Mouse (Mus musculus) activated CD4-positive, CD25-positive, alpha-beta regulatory T cell, adult 4 months (primary cell): ENCODE data around the gene Med11. TPM values are rescaled to one million over a fixed set of nuclear protein-coding genes. Genes with fewer than 3 reads are reported as not detected.
"Not testable (repeated sequence)": the region's sequence is repeated elsewhere in the genome, so short reads cannot be mapped to it uniquely, and the experiment has no call there.

Source experiments
- ATAC-seq: one replicate; pipeline ENCODE4 v1.8.0; 2017
- polyA plus RNA-seq, 2 experiments: library from polyadenylated mRNA; unstranded; fragments of 100-300 nt; shearing (Covaris generic); gene quantifications; one replicate each; pipeline ENCODE4 v1.2.1; 2017

Med11 gene
- polyA plus RNA-seq = 10 to 100 TPM; 86.3 to 91.9 TPM

DNA sequence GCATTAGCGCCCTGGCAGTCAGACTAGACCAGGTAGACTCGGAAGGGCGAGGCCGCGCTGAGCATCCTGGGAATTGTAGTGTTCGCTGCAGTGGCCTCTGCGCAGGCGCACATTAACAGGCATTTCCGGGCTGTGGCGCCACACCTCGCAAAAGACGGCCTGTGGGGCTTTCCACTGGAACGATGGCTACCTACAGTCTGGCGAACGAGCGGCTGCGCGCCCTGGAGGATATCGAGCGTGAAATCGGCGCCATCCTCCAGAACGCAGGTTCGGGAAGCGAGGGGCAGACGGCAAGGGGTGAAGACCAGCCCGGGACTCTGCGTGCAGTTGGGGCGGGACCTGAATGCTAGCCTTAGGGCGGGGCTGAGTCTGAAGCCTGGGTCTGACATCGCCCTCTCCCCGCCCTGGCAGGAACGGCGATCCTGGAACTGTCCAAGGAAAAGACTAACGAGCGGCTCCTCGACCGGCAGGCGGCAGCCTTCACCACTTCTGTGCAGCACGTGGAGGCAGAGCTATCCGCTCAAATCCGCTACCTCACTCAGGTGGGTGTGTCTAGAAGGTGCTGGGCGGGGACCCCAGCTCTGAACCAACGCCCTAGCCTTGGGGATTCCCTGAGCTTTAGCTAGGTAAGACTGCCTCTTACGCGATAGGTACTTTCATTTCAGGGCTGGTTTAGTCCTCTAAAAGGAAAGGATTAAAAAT is at the start of gene Med11:
TSS of gene Med11 (plus strand) at position 123 of the 702 bp plus-strand sequence.
- ATAC-seq = peak; percentile 96

DNA sequence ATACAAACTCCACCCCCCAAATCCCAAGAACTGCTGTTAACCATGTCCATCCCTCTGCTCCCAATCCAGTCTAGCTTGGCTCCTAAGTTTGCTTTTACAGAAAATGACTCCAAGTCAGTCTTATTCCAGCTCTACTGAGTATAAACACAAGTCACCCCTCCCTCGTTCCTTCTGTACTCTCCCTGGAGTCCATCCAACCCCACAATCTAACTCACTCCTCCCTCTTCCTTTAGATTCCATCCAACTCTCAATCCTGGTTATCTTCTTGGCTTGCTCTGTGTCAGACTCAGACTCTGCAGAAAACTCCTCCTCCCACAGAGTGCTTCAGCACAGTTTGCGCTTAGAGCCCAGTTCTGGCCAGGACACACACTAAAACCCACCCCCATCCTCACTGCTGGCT is 48.1 kb upstream of the Med11 start:
- ATAC-seq = no peak

DNA sequence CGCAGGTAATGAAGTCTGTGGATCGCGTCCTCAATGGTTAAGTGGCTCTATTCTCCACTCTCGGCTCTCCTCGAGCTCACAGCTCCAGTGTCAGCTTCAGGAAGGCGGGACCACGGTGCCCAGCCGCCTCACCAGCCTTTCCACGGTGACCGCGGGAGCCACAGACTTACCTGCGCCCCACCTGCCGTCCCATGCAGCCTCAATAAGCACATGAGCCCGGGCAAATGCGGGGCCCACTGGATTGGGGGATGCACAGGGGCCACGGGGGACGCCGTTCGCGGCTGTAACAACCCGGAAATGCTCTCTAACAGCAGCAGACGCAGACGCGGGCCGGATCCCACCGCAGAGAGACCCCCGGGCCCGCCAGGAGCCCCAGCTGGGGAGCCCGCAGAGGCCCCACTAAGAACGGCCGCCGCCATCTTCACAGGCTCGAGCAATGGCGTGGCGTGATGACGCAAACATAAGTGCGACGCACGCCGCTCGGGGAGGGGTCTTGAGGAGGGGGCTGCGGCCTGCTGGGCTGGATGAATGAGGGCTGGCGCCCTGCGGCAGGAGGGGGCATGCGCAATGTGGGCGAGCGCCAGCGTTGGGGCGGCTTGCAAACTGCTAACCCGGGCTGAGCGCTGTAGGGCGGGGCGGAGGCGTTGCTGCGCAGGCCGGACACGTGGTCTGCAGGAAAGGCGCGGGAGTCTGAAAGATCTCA is 42.0 kb upstream of the Med11 start, which contains the start of gene Pelp1:
TSS of gene Pelp1 (minus strand) at position 438 of the 703 bp plus-strand sequence.
- ATAC-seq = peak; percentile 84

DNA sequence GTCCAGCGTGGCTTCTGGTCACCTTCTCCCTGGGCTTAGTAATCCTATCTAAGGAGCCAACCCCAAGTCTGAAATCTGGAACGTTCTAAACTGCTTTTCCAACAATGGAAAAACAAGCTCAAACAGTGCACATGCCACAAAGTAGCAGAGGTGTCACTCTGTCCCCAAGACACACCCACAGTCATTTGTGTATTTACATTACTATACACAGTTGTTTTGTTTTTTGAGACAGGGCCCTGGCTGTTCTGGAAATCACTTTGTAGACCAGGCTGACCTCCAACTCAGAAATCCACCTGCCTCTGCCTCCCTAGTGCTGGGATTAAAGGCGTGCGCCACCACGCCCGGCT is 41.4 kb upstream of the Med11 start:
- peak; percentile 44 for ATAC-seq

DNA sequence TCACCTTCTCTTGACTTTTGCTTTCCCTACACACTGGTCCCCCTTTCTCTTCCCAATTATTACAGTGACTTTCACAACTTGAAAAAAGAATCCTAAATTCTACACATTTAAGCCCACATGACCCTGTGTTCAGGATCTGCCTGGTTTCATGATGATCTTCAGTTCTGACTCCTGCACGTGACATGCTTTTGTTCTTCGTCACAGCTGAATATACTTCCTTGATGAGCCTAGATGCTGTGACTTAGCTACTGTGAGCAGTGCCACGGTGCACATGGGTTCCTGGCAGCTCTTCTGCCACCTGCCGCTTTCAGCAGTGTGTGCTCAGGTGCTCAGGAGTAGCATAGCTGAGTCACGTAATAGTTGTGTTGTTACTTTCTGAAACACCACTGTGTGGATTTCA is 39.1 kb upstream of the Med11 start:
- no peak for ATAC-seq

DNA sequence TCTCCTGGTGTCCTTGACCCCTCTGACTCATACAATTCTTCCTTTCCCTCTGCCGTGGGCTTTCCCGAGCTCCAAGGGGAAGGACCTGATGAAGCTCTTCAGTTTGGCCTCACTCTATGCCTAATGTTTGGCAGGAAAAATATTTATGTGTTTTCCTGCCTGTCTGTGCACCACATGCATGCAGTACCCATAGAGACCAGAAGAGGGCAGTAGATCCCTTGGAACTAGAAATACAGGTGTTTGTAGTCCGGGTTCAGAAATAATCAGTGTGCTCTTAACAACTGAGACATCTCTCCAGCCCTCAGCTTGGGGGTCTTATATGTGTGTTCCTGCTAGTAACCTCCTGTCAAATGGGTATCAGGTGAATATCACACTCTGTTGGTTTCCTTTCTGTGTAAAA is 37.8 kb upstream of the Med11 start:
- no peak for ATAC-seq

DNA sequence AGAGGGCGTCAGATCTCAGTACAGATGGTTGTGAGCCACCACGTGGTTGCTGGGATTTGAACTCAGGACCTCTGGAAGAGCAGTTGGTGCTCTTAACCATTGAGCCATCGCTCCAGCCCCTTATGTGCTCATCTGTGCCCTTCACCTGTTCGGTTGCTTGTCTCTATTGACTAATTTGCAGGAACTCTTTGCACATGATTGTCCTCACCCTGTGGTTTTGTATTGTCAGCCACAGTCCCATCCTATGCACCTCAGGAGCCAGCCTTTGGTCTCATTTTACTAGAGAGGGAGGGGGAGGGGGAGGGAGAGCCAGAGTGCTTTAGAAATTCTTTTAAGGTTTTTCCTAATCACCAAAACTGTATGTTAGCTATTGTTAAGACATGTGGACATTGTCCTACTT is 33.5 kb upstream of the Med11 start:
- no peak for ATAC-seq

DNA sequence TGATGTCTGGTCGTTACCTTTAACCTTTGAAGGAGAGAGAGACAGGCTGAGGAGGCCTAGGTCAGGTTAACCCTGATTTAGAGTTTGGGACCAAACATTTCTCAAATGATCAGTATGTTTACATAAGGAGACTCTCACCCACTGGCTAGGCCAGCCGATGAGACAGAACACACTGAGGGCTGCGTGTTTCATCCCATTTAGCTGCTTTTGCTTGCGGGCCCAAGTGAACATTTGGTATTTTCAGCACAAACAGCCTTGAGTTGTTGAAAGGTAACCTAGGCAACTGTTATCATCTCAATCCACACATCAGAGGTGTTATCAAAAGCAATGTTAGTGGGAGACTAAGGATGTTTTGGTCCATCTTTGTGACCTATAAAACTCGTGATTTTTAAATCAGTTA is 32.2 kb upstream of the Med11 start:
- ATAC-seq = no peak

DNA sequence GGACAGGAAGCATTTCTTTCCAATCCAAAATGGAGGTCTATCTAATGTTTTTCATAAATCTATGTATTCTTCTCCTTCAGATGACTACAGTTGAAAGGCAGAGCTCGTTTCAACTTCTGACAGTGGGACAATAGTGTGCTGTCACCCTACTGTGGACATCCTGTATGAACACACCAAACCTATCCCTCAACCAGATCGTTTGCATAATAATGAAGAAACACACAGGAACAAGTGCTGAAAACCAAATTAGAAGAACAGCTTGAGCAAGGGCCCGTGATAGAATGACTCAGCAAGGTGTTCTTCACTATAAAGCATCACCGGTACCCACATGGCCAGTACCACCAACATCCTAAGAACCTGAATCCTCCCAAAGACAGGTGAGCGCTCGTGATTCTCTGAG is 25.1 kb upstream of the Med11 start:
- not testable (repeated sequence) for ATAC-seq

DNA sequence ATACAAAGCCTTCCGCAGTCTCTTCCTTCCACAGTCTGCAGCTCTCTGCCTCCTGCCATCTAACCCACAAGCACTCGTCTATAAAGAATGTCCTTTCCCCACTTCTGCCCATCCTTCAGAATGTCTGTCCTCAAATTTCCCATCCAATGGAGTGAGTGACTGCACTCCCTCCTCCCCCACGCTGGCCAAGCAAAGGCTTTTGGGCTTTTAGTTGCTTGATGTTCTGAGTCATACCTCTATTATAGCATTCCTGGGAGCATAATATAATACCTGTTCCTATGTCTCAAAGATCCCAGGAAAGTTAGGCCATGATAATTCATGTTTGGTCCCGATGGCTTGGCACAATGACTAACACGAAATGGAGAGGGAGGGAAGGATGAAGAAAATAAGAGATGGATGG is 20.1 kb upstream of the Med11 start:
- ATAC-seq = no peak

DNA sequence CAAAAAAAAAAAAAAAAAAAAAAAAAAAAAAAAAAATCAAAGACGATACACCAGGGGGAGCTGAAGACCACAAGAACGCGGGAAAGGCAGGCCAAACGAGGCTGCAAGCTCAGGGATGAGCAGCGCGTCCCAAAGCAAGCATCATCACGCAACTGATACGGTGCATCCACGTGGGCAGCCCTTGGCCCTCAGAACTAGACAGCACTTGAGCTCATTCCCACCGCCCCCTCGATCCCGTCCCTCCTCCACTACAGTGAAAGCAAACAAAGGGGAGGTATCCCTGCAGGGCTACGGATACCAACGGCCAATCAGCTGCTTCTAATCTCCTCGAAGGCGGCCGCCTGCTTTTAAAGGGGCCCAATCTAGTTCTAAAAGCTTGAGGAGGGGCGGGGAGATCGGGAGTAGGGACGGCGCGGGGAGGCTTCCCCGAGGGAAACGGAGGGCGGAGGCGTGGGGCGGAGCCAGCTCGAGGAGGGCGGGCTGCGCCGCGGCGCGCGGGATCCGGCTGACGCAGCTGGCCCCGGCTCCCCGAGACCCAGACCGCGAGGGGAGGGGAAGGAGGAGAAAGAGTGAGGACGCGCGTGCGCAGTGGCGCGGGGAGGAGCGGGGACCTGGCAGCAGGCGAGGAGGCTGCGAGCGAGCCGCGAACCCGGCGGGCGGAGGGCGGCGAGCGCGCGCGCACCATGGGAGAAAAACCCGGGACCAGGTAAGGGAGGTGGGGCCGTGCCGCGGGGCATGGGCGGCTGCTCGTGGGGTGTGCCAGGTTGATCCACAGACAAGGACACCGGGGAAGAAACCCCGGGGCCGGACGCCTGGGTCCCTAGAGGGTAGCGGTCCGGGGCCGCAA is 19.4 kb upstream of the Med11 start, which contains the start of gene Arrb2:
TSS of gene Arrb2 (plus strand) at position 588 of the 847 bp plus-strand sequence.
- peak; percentile 74 for ATAC-seq

DNA sequence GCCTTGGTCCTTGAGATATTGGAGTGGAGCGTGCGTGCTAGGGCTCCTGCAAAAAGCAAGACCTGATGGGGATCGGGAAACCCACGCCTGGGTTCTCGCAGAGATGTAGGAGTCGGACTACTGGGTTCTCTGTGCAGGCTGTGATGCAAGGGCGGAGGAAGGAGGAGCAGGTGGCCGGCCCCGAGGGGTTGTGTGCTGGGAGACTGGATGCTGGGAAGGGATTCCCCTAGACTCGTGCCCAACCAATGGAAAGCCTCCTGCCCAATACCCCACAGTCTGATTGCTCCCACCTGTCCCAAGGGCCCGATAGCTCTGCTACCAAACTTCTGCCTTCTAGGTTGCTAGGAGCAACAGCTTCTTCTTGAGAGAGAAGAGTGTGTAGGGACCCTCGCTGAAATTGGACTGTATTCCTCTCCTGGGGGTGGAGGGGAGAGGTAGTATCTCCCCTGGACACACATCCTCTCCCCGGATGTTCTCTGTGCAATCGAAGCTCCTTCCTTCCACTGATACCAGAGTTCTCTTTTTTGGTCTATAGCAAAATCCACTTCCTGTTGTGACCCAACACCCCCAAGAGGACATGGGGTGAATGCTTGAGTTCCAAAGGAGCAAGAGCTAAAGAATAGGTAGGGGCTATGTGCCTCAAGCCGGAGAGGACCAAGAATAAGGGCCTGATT is 18.7 kb upstream of the Med11 start:
- peak; percentile 16 for ATAC-seq

DNA sequence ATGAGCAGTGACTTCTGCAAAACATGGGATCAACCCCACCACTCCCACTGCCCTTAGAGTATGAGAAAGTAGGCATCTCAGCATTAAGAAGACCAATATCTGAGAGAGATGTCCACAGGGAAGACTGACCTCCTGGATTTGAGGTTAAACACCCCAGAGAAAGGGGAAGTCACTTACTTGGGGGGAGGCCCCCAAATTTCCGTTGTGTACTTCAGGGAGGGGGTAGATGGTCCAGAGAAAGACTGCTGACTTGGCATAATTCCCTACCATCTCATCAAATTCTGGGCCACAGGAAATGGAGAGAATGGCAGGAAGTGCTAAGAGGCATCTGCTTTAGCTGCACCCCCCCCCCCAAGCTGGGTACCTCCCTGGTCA is 18.2 kb upstream of the Med11 start:
- ATAC-seq = no peak

DNA sequence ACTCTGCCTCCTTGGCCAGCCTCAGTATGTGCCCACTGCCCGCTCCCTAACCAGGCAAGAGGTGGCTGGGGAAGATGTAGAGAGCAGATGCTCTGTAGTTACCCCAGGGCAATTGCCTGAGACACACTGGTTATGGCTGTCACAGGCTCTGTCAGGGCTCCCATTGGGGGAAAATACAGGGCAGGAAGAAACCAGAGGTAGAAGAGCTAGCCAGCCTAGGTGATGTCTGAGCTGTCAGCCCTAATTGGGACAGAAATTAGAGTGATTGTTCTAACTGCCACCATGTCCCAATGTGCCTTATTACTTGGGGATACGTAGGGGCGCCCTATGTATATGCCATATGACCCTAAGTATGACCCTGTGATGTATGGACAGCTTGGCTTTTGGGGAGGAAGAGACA is 17.8 kb upstream of the Med11 start:
- ATAC-seq = no peak

DNA sequence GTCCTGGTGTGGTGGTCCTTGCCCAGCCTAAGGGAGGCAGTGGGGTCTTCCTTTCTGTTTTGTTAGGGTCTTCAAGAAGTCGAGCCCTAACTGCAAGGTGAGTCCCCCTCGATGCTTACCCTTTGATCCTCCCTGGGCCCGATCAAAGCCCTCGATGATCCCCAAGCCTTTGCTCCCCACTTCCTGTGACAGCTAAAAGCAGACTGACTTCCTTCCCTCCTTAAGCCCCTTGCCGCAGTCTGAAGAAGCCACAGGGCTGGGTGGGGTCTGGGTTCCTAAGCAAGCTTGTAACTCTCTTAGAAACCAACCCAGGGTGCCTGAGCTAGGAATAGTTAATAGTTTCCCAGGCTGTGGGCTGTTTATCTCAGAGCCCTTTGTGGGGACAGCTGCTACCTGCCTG is 16.2 kb upstream of the Med11 start:
- ATAC-seq = no peak

DNA sequence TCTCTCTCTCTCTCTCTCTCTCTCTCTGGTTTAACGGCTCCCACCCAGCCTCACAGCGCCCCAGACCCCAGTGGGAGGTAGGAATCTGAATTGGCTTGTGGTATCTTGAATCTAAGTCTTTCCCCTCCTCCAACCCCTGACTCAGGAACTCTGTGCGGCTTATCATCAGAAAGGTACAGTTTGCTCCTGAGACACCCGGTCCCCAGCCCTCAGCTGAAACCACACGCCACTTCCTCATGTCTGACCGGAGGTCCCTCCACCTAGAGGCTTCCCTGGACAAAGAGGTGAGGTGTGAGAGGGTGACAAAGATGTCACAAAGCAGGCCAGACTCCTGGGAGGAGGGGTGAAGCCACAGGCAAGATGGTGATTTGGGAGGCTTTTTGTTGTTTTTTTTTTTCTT is 14.3 kb upstream of the Med11 start:
- ATAC-seq = no peak

DNA sequence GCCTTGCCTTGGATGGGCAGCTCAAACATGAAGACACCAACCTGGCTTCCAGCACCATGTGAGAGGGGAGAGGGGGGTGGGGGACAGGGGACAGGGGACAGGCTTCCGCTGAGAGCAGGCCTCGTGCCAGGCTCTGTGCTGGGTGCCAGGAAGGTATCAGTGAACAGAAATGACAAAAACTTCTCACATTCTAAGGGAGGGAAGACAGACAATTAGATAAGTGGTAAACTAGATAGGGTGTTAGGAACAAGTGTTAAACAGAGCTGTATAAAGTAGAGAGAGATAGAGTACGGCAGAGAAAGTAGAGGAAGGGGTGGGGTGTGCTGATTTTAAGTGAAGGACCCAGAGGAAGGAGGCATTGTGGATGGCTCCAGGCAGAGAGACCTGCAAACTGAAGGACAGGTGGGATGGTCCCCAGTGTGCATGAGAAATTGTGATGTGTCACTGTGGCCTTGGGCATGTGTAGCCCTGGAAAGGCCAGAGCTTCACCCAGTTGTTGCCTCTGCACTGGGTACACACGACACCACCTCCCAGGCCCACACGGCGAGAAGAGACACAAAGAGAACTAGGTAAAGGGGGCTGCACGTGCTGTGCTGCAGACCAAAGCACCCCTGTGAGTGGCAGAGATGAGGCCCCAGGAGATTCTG is 12.9 kb upstream of the Med11 start:
- no peak for ATAC-seq

DNA sequence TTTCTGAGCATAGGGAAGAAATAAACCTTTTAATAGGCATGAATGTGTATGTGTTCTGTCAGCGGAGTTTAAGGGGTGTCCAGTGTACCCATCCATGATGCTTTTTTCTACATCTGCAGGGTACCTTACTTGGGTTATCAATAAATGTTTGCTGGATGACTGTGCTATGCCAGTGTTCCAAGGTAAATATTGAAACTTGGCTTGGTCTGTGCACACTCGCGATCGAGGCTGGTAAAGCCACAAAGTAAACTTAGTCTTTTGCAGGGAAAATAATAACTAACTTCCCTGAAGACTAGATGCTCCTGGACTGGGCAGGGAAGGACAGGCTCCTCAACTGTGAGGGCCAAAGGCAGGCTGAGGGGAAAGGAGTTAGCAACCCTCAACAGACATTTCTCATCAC is 11.1 kb upstream of the Med11 start:
- no peak for ATAC-seq

DNA sequence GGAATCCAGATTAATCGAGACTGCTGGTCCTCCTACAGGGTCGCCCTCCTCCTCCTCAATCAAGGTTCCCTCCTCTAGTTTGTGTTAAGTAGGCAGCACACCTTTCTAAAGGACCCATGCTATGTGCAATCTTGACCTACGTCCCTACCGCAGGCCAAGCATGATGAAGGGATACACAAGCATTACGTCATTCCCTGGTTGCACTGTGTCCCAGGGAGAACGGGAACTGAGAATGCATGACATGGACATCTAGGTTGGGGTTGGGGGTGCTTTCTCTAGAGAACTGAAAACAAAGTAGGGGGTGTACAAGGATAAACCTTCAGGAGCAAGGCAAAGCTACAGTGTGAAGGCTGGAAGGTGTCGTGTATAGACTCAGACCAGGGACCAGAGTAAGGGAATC is 9.8 kb upstream of the Med11 start:
- no peak for ATAC-seq

DNA sequence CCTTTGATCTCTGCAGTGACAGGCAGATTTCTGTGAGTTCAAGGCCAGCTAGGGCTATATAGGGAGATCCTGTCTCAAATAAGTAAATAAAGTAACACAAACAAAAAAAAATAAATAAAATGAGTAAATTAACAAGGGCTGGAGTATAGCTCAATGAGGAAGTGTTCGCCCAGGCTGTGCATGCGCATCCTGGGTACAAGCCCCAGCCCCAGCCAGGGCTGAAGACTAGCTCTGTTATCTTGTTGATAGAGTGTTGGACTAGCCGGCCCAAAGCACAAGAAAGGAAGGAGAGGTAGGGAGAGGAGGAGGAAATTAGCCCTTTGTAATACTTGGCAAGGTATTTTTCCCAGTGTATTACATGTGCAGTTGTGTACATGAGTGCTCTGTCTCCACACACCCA is 7.8 kb upstream of the Med11 start:
- ATAC-seq = no peak

DNA sequence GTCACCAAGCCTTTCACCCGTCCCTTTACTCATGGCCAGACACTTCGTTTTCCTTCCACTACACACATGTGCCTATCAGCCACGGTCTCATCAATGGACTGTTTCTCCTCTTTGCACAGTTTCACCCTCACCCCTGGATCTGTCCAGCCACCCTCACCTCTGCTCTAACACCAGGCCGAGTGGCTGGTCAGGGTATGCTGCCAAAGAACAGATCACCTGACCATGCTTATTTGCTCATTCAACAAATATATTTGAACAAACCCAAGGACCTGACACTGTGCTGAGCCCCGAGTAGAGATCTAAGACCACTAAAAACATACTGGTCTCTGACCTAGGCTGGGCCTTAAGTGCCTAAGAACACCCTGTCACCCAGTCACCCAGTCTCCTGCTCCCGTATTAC is 7.1 kb upstream of the Med11 start:
- no peak for ATAC-seq

DNA sequence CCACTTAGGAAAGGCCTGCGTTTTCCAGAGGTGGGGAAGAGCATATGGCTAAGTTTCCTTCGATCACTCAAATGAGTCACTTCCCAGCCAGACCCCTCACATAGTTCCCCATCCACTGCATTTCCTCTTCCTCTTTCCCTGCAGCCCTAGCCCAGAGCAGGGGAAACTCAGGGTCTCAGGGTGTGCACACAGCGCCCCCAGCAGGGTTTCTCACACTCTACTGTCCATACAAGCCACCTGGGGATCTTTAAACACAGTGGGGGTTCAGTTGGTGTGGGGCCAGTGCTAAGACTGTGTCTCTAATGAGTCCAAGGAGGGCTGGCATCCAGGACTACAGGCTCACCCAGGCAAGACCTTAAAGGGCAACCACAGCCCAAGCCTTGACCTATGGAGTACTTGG is 5.0 kb upstream of the Med11 start:
- no peak for ATAC-seq
